Mouse (Mus musculus) cerebellum, adult 9-11 months (tissue): ENCODE measurements around the gene Col4a3.

ENCODE experiments used
- DNase-seq: peaks from one replicate; pipeline ENCODE4 v3.0.0; 2022

Col4a3 gene

DNA sequence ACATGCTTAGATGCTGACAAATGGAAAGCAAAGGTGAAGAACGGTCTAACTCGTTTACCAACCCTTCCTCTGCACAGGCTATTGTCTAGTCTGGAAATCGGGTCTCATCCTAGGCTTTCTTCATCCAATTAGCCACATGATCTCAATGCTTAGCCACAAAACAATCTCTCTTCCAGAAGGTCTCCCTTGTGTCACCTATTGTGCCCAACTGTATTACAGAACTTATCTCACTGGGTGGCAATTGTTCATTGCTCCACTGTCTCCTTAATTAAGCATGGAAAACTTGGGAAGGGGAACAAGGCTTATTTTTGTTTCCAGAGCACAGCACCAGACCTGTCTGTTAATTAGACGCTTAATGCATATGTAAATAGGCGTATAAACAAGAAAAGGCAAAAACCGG lies 101.2 kb downstream of the Col4a3 start:
- no peak for DNase-seq

DNA sequence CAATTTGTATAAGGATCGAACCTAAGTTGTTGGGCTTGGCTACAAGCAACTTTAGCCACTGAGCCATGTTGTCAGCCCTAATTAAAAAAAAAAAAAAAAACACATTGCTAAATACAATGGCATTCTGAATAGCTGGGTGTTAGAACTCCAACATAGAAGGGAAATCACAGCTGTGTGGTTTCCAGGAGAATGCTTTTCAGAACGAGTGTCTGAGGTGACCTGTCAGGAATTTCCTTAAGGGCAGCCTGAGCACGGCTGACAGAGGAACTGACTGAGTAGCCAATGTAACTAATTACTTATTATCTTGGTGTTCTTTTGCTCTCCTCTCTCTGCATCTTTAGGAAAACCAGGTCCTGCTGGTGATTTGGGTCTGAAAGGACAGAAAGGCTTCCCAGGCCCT lies 109.2 kb downstream of the Col4a3 start:
- DNase-seq, result no peak

- DNase-seq, result no peak
Measured at GRCm38 (mm10) chr1:82717816-82718512, 131.2 kb downstream of the Col4a3 start.

GRCm38 (mm10) chr1:82724339-82725025 lies 137.8 kb downstream of the Col4a3 start, which contains the start of gene Mff:
TSS of gene Mff (plus strand) at chr1:82724890.
- DNase-seq, result peak; percentile 94

GRCm38 (mm10) chr1:82725026-82725874 lies 138.5 kb downstream of the Col4a3 start:
- DNase-seq, result no peak

DNA sequence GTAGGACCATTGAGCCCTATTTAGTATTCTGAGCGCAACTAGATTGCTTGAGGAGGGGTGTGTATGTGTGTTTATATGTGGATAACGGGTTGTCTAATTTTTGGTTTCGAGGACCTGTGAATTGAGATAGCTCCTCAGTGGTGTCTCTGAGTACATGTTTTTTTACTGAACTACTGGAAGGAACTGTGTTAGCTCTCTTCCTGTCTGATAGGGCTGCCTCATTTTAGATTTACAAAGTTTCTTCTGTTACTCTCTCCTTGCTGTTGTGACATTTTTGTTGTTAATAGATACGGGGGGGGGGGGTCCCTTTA lies 139.1 kb downstream of the Col4a3 start:
- no peak for DNase-seq

DNA sequence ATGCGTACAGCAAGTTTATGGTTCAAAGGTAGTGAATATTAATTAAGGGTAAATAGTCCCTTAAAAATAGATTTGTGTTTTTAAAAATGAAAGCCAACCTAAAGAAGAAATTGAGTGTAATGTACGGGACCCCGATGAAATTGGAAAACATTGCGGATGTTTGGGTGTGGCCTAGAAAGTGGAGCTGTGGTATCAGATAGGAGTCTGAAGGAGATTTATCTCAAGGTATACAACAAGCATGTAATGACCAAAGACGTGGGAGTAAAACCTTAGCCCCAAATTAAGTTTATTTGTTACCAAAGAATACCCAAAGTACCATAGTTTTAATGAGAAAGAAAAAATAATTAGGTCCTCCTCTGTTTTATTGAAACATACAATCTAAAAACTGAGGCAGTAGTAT lies 139.8 kb downstream of the Col4a3 start:
- DNase-seq, result no peak

DNA sequence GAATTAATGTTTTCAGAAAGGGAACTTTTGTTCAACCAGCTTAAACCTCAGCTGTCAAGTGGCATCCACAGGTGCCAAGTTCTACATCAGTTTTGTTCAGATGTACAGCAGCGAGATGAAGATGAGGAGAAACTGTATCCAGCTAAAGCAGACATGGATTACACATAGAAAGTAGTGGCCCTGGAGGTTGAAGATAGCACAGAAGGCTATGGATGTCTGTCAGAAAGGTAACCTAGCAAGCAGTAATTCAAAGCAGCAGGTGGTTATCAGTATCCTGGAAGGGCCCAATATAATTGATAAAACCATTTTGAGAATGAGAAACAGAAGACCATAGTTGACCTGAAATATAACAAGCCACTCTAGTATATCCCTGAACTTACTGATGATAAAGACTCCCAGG lies 146.6 kb downstream of the Col4a3 start:
- DNase-seq, result no peak

DNA sequence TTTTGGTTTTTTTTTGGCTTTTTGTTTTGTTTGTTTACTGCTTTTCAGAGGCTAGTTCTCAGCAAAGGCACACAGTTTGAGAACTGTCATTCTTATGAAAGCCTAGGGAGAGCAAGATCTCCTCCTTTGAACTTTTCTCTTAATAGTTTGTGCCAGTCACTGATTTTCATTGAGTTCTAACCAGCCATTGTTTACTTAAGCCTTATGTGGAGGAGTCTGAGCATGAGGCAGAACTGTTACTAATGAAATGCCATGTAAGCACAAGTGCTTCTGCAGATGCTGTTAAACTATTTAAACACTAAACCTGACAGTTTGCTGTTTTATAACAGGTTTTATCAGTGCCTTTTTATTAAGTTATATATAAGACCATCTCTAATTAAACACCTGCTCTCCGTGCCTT lies 151.3 kb downstream of the Col4a3 start:
- no peak for DNase-seq

GRCm38 (mm10) chr1:82741539-82741938 lies 154.8 kb downstream of the Col4a3 start:
- DNase-seq, result no peak

GRCm38 (mm10) chr1:82743962-82744361 lies 157.2 kb downstream of the Col4a3 start:
- DNase-seq, result no peak

GRCm38 (mm10) chr1:82746408-82746807 lies 159.7 kb downstream of the Col4a3 start:
- no peak for DNase-seq

DNA sequence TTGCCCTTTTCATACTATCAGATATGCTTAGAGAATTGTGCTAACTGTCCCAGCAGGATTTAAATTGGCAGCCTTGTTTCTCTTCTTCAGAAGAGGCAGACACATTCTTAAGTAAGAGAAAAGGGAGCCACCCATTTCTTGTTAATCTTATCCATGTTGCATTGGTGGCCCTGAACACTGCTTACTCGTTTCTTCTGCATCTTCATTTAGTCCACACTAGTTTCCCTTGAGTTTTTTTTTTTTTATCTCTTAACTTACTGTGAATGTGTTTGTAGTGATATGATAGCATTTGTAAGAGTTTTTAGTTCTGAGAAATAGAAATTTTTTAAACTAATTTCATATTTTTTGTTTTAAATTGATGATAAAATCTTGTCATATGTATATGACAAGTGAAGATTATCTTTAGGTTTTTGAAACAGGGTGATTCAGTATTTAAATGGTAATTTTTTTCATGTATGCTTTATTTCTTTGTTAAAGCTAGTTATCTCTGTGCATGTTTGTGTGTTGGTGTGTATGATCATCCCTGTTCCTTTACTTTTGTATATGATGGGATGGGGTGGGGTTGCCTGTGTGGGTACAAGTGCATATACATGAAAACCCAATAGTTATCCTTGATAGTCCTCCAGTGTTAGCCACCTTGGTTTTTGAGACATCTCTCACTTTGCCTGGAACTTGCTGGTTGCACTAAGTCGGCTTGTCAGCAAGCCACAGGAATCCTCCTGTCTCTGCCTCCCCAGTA lies 161.2 kb downstream of the Col4a3 start:
- no peak for DNase-seq

DNA sequence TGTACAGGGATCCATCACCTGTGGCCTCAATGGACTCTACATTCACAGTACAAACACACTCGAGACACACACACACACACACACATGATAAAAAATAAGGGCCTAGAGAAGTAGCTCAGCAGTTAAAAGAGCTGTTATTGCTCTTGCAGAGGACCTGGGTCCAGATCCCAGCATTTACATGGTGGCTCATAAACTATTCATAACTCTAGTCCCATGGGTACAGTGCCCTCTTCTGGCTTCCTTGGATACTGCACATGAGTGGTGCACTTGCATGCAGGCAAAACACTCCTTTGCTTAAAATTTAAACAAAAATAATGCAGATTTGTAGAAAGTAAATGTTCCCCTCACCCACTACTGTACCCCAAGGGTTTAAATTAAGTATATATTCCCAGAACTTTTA lies 172.8 kb downstream of the Col4a3 start:
- no peak for DNase-seq

DNA sequence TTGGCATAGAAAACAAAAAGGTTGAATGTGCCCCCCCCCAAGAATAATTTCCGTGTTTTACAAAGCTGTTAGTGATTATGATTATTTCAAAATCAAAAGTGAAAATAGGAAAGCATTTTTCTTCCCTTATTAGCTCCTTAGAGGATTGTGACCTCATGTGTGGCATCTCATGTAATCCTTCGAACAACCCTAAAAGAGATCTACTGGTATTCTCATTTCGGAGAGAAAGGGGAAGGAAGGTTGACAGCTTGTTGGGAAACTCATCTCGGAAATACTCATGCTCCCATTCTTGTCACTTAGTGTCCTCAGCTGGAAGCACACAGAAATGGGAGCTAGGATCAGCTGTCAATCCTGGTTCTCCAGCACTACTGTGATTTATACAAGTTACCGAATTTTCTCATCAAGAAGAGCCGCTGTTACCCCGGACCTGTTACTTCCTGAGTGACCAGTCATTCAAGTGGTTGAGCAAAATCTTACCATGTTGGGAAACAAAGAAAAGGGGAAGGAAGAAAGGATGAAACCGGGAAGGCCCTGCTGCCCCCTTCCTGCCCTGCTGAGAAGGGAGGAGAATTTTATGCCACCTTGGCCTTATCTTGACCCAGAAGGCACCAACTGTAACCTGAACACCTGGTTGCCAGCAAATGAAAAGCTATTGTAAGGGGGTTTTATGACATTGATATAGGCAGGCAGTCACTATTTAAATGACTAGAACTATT lies 174.9 kb downstream of the Col4a3 start:
- no peak for DNase-seq

DNA sequence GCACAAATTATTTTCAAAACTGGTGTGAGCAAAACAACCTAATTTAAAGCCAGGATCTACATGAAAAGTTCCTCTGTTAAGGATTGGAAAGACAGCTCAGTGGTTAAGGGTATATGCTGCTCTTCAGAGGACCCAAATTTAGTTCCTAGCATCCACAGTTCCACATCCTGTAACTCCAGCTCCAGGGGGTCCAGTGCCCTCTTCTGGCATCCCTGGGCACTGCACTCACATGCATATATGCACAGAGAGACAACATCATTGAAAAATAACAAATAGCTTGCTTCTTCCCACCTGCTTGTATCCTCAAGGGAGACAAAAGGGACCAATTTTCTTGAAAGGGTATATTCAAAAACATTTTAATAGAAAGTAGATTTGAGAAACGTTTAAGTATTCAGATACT lies 175.6 kb downstream of the Col4a3 start:
- DNase-seq, result no peak

DNA sequence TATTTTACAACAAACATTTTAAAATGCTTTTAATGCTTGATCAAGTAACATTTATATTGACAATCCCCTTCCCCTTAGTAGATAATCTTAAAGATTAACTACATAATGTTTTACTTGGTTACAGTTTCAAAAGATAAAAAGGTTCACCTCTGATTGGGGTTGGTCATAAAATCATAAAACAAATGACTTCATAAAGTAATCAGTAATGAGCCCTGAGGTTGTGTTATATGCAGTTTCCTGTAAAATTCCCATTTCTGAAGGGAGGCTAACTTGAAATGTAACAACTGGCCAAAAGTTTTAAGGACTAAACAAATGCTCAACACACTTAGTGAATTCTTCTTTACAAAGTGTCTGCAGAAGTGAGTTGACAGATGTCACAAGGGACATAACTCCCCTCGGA lies 179.5 kb downstream of the Col4a3 start:
- no peak for DNase-seq

- DNase-seq, result no peak
Measured at GRCm38 (mm10) chr1:82766641-82767040, 179.9 kb downstream of the Col4a3 start.

GRCm38 (mm10) chr1:82768269-82768668 lies 181.5 kb downstream of the Col4a3 start, which contains the start of gene Tm4sf20:
TSS of gene Tm4sf20 (minus strand) at chr1:82768461.
- no peak for DNase-seq

GRCm38 (mm10) chr1:82771022-82771586 lies 184.4 kb downstream of the Col4a3 start, which contains the start of gene Gm47791:
TSS of gene Gm47791 (minus strand) at chr1:82771243.
- no peak for DNase-seq
